Mouse (Mus musculus) megakaryocyte, embryonic 14.5 days (primary cell): ENCODE results near the gene Ppm1h.

Experiments
- FLI1 ChIP-seq: IDR thresholded peaks from 2 replicates; pipeline ENCODE4 v1.6.1; 2012; ENCODE audit warnings: low read length, inconsistent platforms, mixed read lengths
- GATA1 ChIP-seq: IDR thresholded peaks from 3 replicates; pipeline ENCODE4 v1.6.1; 2012; ENCODE audit warnings: mixed read lengths, low read length, inconsistent platforms, borderline replicate concordance

GRCm38 (mm10) chr10:122920218-122920795 lies 241.7 kb downstream of the Ppm1h start:
- TF ChIP-seq GATA1 (no peak), FLI1 (no peak)
